Mouse (Mus musculus): ENCODE data around the gene Vhl. TPM values are rescaled to one million over a fixed set of nuclear protein-coding genes. Genes with fewer than 3 reads are reported as not detected.

Gene Vhl
- polyA plus RNA-seq, 1 experiment = not detected

DNA sequence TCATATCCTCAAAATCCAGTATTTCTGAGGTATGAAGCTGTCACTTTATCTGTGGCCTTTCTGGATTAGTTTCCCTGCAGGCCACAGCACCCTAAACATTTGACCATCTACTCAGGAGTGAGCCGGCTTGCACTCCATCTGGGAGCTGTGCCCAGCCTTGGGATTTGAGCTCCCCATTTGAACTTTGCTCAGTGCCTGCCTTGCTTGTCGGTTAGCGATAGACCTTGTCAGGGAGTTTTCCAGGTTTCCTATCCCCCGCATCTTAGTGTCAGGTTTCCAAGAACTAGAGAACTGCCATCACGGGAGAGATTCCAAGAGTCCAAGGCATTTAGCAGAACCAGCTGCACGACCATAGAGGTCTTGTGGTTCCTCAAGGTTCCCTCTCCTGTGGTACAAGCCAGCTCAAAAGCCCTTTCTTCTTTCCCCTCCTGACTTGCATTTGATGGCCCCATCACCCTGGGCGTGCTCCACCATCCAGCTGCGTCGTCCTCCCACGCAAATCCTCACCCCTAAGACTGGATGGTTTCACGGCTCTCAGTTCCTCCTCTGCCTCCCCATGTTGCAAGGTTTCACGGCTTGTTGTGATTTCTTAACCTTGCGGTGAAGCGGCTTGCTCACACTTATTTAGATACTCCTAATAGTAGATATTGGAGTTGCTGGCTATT lies 53.4 kb downstream of the Vhl start:
- 51% methylated on average over 14 of the region's 14 CpGs for whole genome bisulfite sequencing
- peaks cover 10% of the 10 kb centered on the region for H3K4me1 ChIP-seq (ENCODE audit: control insufficient read depth, insufficient read depth, low read length)

GRCm38 (mm10) chr6:113678246-113679012 lies 54.7 kb downstream of the Vhl start:
- Histone ChIP-seq H3K27ac (ENCODE audit: insufficient read depth, low read depth, low read length) (no peak overlapping the region), H3K4me3 (ENCODE audit: insufficient read depth, low read depth, low read length) (no peak overlapping the region), H3K4me1 (ENCODE audit: control insufficient read depth, insufficient read depth, low read length) (peaks cover 10% of the 10 kb centered on the region)
- 71% methylated on average over 14 of the region's 14 CpGs for WGBS
- no peak for TF ChIP-seq POLR2A (IDR thresholded peaks at IDR 0.05; ENCODE audit: insufficient read depth, low read depth, low read length)
- TF ChIP-seq CTCF (IDR thresholded peaks at IDR 0.05; ENCODE audit: insufficient read depth, low read depth, low read length) = no peak

More for the DNA sequence above, 53.4 kb downstream of the Vhl start:
- H3K27ac ChIP-seq (ENCODE audit: insufficient read depth, low read depth, low read length) = no peak overlapping the region; the same call in 1 of the 2 replicates
- H3K4me3 ChIP-seq (ENCODE audit: insufficient read depth, low read depth, low read length) = no peak overlapping the region
- TF ChIP-seq POLR2A (IDR thresholded peaks at IDR 0.05; ENCODE audit: insufficient read depth, low read depth, low read length) = no peak
- TF ChIP-seq CTCF (IDR thresholded peaks at IDR 0.05; ENCODE audit: insufficient read depth, low read depth, low read length) = no peak

DNA sequence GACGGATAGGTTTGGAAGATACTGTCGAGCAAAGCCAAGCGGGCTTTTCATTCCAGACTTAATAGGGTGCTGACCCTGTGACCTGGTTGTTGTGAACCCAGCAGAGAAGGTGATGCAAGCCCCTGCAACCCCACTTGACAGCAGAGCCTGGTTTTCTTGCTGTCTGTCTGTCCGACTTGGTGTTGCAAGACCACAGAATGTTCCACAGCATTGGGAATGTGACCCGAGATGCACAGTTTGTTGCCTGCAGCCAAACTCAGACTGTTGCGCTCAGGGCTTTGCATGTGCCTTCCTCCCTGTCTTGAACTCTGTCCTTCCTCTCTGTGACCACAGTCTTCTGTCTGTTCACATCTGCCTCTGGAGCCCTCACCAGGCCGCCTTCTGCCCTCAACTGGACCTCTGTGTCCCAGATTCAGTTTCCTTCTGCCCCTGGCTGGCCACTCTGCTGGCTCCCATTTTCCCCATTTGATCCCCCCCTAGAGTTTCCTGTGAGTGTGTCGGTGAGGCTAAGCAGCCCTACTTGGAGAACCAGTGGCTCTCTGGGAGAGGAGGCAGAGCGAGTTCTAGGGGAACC lies 56.3 kb downstream of the Vhl start:
- whole genome bisulfite sequencing = 87% methylated on average over 9 of the region's 9 CpGs
- peaks cover 10% of the 10 kb centered on the region for H3K4me1 ChIP-seq (ENCODE audit: control insufficient read depth, insufficient read depth, low read length)
- TF ChIP-seq POLR2A (IDR thresholded peaks at IDR 0.05; ENCODE audit: insufficient read depth, low read depth, low read length) = no peak
- no peak for TF ChIP-seq CTCF (IDR thresholded peaks at IDR 0.05; ENCODE audit: insufficient read depth, low read depth, low read length)

More for the DNA sequence above, 56.3 kb downstream of the Vhl start:
- Histone ChIP-seq H3K27ac (ENCODE audit: insufficient read depth, low read depth, low read length) (no peak overlapping the region), H3K4me3 (ENCODE audit: insufficient read depth, low read depth, low read length) (no peak overlapping the region)

Other genes starting within 250 kb of the Vhl start
- not detected in 2 replicates for gene Tada3, start 246.1 kb upstream of the Vhl start, polyA plus RNA-seq (2012; ENCODE audit: insufficient read depth, insufficient read length, low replicate concordance, missing spikeins)
- not detected in 2 replicates for gene Arpc4, start 245.8 kb upstream of the Vhl start, polyA plus RNA-seq (2012; ENCODE audit: insufficient read depth, insufficient read length, low replicate concordance, missing spikeins)
- not detected in 2 replicates for gene Ttll3, start 234.7 kb upstream of the Vhl start, polyA plus RNA-seq (2012; ENCODE audit: insufficient read depth, insufficient read length, low replicate concordance, missing spikeins)
- not detected in 2 replicates for gene Rpusd3, start 204.6 kb upstream of the Vhl start, polyA plus RNA-seq (2012; ENCODE audit: insufficient read depth, insufficient read length, low replicate concordance, missing spikeins)
- not detected in 2 replicates for gene Cidec, start 188.2 kb upstream of the Vhl start, polyA plus RNA-seq (2012; ENCODE audit: insufficient read depth, insufficient read length, low replicate concordance, missing spikeins)
- not detected in 2 replicates for gene Jagn1, start 181.4 kb upstream of the Vhl start, polyA plus RNA-seq (2012; ENCODE audit: insufficient read depth, insufficient read length, low replicate concordance, missing spikeins)
- not detected in 2 replicates for gene Il17re, start 165.5 kb upstream of the Vhl start, polyA plus RNA-seq (2012; ENCODE audit: insufficient read depth, insufficient read length, low replicate concordance, missing spikeins)
- not detected in 2 replicates for gene Il17rc, start 152.5 kb upstream of the Vhl start, polyA plus RNA-seq (2012; ENCODE audit: insufficient read depth, insufficient read length, low replicate concordance, missing spikeins)
- not detected in 2 replicates for gene Creld1, start 140.7 kb upstream of the Vhl start, polyA plus RNA-seq (2012; ENCODE audit: insufficient read depth, insufficient read length, low replicate concordance, missing spikeins)
- gene Prrt3, start 122.0 kb upstream of the Vhl start, polyA plus RNA-seq (2012; ENCODE audit: insufficient read depth, insufficient read length, low replicate concordance, missing spikeins) = not detected in 2 replicates
- not detected in 2 replicates for gene Emc3, start 92.3 kb upstream of the Vhl start, polyA plus RNA-seq (2012; ENCODE audit: insufficient read depth, insufficient read length, low replicate concordance, missing spikeins)
- gene Fancd2, start 92.3 kb upstream of the Vhl start, polyA plus RNA-seq (2012; ENCODE audit: insufficient read depth, insufficient read length, low replicate concordance, missing spikeins) = not detected in 2 replicates
- not detected in 2 replicates for gene Fancd2os, start 23.2 kb upstream of the Vhl start, polyA plus RNA-seq (2012; ENCODE audit: insufficient read depth, insufficient read length, low replicate concordance, missing spikeins)
- gene Brk1, start 19.2 kb upstream of the Vhl start, polyA plus RNA-seq (2012; ENCODE audit: insufficient read depth, insufficient read length, low replicate concordance, missing spikeins) = not detected in 2 replicates
- not detected in 2 replicates for gene Irak2, start 14.5 kb downstream of the Vhl start, polyA plus RNA-seq (2012; ENCODE audit: insufficient read depth, insufficient read length, low replicate concordance, missing spikeins)
- not detected in 2 replicates for gene Tatdn2, start 73.1 kb downstream of the Vhl start, polyA plus RNA-seq (2012; ENCODE audit: insufficient read depth, insufficient read length, low replicate concordance, missing spikeins)
- not detected in 2 replicates for gene Ghrl, start 95.9 kb downstream of the Vhl start, polyA plus RNA-seq (2012; ENCODE audit: insufficient read depth, insufficient read length, low replicate concordance, missing spikeins)
- not detected in 2 replicates for gene Sec13, start 116.8 kb downstream of the Vhl start, polyA plus RNA-seq (2012; ENCODE audit: insufficient read depth, insufficient read length, low replicate concordance, missing spikeins)

Data from olfactory bulb, adult 2 months (tissue).